Mouse (Mus musculus): ENCODE results near the gene Itgav. TPM values are rescaled to one million over a fixed set of nuclear protein-coding genes. Genes with fewer than 3 reads are reported as not detected.

Gene Itgav
- 8.5 and 18.2 TPM in 2 replicates for polyA plus RNA-seq (2012; rRNA removed)

DNA sequence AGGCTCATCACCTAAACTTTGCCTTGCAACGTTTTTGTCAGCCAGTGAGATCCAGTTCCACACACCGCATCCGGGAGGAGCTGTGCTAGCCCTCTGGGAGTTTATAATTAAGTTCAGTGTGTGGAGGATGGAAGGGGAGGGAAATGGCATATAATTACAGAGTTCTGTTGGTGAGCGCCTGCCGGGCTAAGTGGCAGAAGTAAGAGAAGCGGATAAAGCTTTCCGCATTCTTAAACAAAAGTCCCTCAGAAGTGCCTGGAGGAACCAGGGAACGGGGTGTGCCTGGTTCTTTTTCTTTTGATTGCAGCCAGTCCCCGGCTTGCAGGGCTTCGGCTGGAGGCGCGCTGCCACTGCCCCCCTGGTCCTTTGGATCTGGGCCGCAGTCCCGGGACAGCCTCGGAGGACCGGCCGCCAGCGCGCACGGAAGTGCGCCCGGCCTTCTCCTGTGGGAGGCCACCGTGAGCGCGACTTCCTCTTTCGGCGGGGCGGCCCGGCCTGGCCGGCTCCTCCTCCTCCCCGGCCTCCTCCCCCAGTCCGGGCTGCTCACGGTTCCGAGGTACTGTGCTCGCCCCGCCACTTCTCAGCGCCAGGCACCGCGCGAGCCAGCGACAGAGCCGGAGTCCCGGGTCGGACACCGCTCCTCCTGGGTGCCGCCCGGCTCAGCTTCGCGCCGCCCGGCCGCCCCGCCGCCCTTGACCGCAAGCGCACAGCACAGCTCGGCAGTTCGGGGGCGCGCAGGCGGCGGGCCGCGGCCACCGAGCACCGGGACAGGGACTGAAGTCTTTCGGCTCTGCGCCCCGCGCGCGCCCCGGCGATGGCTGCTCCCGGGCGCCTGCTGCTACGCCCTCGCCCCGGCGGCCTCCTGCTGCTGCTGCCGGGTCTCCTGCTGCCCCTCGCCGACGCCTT lies at the start of gene Itgav:
Itgav (plus strand) TSS at position 477 of the 906 bp plus-strand sequence.
- DNase-seq (ENCODE audit: low read depth, low spot score): no peak

DNA sequence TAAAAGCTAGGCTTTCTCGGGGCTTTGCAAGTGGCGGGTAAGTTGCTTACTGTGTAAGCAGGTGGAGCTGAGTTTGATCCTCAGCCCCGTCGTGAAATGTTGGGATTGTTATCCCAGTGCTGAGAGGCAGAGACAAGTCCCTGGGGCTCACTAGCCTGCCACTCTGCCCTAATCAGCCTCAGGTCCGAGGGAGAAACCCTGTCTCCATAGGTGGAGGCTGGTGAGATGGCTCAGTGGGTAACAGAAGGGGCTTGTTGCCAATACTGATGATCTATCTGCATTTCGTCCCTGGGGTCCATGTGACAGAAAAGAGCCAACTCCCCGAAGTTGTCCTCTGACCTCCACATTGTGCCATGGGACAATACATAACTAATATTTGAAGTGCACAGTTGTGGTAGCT lies 49.8 kb upstream of the Itgav start:
- DNase-seq (ENCODE audit: low read depth, low spot score): no peak
- WGBS: 85% methylated on average over 7 of the region's 7 CpGs

More for the DNA sequence above, at the start of gene Itgav:
- WGBS: under 1% methylated on average over 84 of the region's 84 CpGs

DNA sequence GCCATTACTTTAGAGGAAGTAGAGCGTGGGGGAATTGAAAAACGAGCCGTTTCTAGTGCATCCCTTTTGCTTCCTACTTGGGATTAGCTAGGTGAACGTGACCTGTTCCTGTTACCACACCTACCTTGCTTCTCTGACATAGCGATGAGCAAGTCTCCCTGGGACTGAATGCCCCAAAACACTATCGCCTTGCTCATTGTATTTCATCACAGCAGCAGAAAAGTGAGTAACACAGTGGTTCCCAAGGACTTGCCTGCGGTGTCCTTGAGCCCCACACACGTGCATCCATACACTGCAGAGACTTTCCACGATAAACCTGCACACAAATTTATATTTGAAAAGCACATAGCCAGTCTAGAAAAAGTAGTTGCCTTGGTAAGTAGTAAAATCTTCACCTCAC lies 49.3 kb upstream of the Itgav start:
- WGBS: 92% methylated on average over 9 of the region's 9 CpGs
- DNase-seq (ENCODE audit: low read depth, low spot score): no peak

DNA sequence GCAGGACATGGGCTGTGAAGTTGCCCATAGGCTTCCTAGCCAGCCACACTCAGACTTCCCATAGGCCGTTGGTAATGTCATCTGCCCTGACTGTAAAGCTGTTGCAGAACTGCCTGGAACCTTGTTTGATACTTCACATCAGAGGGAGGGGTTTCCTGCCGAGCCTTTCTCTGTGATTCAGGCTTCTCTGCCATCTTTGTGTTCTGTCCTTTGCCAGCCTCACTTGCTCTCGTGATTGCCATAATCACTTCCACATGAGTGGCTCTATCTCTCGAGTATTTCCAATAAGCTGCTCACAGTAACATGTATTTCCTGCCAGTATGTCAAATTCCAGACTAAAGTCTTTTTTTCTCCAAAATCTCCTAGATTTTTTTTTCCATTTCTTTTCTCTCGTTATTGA lies 48.5 kb upstream of the Itgav start:
- WGBS: 62% methylated on average over 5 of the region's 5 CpGs
- no peak for DNase-seq (ENCODE audit: low read depth, low spot score)

DNA sequence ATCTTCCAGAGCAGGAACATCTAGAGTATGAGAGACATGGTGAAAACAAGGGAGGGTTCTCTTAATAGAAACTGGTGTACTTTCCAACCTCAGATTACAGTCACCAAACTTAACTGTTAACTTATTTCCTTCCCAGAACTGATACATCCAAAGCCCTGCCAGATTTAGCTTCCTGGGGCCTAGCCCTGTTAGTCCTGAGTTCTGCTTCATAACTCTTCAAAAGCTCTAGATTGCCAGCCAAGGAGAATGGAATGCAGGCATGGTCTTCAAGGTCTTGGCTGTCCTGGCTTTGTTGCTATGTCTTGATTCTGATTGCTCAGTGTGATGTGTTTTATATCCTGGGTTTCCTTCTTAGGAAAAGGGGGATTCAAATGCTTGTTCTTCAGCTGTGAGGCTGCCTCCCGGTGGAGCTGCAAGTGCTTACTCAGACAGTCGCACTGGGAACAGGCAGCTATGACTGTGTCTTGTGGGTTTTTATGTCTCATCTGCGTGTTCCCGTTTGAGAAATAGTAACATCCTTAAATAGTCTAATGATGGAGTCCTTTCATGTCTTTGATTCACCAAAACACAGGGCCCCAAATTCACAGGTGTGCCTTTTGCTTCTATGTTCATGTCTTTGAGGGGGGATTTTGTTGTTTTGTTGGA lies 47.8 kb upstream of the Itgav start:
- DNase-seq (ENCODE audit: low read depth, low spot score): no peak
- 74% methylated on average over 4 of the region's 4 CpGs for WGBS

DNA sequence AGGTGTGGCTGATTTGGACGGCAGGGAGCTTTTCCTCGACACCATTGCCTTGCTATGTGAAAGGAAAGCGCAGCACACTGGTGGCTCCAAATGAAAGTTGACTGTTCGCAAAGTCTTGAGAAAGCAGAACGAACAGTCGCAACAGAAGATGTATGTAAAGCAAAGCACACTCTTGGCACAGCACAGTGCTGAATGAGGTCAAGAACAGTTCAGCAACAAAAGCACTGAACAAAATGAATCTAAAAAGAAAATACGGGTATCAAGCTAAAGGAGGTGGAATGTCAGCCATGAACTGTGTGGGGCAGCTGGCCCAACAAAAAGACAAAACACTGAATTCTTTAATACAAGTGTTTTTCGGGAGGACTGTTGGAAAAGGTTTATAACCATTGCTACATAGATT lies 42.9 kb upstream of the Itgav start:
- DNase-seq (ENCODE audit: low read depth, low spot score): no peak
- 67% methylated on average over 8 of the region's 8 CpGs for WGBS

DNA sequence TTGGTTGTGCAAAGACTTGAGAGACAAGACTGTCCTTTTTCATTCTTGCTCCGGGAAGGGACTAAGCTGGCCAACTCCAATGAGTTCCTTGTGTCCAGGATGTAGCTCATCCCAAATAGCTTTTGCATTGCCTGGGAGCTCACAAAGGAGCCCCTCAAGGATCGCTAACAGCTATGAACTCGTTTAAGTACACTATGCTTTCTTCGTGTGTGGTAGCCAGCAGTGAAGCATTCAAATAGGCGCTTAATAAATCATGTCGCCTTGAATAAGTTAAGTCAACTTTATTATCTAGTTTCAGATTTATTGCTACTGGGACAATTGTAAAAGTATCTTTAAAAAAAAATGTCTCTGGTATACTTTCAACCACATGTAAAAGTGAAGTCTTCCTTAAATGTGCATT lies 42.4 kb upstream of the Itgav start:
- 39% methylated on average over 6 of the region's 6 CpGs for WGBS

DNA sequence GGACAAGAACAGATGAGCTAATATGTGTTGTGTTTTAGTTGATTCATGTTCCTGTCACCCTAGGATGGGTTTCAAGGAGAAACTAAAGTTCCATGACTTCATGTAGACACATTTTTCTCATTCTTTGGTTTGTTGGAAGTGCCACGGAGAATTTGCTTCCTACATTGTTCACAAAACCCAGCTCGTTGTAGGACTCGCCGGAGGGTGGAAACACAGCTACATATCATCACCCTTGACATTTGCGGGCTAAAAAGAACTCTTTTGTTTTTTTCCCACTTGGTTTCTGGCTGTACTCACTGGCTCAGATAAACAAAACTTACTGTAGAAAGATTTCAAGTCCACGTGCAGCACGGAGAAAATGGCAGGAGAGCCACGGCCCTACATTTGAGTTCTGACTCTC lies 41.9 kb upstream of the Itgav start:
- WGBS: 53% methylated on average over 8 of the region's 8 CpGs
- no peak for DNase-seq (ENCODE audit: low read depth, low spot score)

More for the DNA sequence above, 42.4 kb upstream of the Itgav start:
- no peak for DNase-seq (ENCODE audit: low read depth, low spot score)

DNA sequence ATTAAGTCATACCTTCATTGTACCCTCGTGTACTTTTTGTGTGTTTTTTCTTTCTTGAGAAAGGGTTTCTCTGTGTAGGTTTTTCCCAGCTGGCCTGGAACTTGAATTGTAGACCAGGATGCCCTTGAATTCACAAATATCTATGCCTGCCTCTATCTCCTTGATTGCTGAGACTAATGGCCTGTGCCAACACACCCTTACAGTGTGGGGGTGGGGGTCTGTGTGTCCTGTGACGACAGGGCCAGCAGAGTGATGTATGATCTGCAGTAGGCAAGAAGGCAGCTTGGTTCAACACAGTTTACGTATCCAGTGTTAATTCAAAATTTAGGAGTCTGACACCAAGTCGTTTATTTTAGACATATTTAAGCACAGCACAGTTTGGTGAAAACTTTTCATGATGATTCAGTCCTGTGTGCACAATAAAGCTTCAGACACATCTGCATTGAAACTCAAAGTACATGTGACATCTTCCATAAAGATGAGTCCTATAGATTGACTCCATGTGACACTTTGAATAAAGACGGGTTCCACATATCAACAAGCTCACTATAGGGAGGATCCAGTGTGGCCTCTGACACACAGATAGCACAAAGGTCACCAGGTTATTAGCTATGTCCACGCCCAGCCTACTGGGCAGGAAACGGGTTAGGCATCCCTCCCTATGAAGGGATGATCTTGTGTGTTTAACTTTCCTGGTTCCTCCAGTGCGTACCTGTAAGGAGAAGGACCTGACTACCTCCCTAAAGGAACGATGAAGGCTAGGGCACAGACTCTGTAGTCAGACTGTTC lies 40.3 kb upstream of the Itgav start:
- WGBS: 57% methylated on average over 9 of the region's 9 CpGs
- no peak for DNase-seq (ENCODE audit: low read depth, low spot score)

DNA sequence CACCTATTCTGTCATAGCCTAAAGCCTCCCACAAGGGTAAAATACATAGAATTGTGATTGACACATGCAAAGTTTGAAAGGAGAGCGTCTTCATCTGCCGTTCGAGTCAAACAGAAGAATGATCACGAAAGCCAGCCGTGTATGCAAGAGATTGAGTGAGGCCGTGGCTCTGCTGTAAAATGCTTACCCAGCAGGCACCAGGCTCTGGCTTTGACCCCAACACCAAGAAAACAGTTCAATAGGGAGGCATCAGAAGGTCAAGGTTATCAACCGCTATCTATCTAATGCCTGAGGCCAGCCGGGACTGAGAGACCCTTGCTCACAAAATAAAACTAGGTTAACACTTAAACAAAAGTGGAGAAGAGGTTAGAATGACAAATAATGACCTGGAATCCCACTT lies 39.5 kb upstream of the Itgav start:
- 81% methylated on average over 8 of the region's 8 CpGs for WGBS
- DNase-seq (ENCODE audit: low read depth, low spot score): no peak

DNA sequence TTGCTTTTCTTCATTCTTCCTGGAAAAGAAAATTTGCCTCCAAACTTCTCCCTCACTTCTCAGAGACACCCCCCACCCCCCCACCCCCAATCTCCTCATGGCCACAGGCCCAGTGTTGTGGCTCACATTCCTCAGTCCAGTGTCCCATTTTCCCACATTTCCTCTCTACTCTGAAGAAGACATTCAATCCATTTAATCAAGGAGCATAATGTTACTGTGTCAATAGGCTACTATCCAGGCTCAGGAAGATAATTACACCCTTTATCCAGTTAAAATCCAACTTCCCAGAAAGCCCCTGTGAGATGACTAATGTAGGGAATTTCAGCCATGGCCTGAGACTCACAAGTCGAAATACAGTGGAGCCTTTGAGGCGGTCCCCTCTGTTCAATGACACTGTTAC lies 33.8 kb upstream of the Itgav start:
- DNase-seq (ENCODE audit: low read depth, low spot score): no peak
- WGBS: 73% methylated on average over 2 of the region's 2 CpGs

DNA sequence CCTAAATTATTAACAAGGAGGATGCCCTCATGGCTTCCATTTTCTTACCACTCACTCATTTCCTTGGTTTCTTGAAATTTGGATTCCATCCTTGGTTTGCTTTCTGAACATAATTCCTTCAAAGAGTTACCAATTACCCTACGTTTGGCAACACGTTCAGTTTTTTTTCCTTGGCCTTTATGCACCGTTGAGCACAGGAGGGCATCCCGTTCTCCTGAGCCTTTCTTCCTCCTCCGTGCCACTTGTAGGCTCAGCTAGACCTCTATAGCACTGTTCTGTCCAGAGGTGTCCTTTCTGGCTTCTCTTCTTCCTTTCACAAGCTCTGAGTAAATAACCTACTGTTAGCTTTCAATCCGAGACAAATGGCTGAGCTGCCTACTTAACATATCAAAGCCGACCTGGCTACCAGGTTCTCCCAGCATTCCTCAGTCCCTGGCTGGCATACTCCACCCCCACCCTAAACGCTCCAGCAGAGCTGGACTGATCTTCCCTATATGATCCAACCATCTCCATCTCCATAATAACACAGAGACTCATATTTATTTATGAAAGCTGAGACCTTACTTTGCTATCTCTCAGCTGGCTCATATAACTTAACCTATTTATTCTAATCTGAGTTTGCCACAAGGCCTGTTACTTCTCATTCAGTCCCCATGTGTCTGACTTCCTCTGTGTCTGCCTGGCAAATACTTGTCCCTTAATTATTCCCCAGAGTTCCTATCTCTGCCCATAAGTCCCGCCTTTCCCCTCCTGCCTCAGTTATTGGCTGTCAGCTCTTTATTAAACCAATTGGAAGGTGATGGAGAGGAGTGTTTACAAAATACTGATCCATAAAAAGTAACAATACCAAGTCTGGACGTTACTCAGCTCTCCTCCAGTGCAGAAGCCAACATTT lies 31.3 kb upstream of the Itgav start:
- no peak for DNase-seq (ENCODE audit: low read depth, low spot score)
- WGBS: 48% methylated on average over 10 of the region's 10 CpGs

DNA sequence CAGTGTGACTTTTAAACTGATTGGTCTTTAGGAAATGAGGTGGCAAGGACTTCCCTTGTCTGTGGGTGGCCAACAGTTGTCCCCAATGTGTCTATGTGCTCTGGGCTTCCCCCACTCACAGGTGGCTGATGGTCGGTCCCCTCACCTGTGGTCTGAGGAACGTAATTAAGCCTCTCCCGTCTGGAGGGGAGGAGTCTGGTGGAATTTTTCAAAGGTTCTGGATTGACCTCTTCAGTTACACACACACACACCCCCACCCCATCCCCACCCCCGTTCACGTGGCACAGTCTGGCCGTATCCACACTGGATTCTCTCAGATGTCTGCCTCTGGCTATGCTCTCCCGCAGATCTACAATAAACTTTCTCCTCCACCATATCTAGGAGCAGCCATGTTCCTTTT lies 30.1 kb upstream of the Itgav start:
- DNase-seq (ENCODE audit: low read depth, low spot score): no peak
- WGBS: 54% methylated on average over 7 of the region's 7 CpGs

DNA sequence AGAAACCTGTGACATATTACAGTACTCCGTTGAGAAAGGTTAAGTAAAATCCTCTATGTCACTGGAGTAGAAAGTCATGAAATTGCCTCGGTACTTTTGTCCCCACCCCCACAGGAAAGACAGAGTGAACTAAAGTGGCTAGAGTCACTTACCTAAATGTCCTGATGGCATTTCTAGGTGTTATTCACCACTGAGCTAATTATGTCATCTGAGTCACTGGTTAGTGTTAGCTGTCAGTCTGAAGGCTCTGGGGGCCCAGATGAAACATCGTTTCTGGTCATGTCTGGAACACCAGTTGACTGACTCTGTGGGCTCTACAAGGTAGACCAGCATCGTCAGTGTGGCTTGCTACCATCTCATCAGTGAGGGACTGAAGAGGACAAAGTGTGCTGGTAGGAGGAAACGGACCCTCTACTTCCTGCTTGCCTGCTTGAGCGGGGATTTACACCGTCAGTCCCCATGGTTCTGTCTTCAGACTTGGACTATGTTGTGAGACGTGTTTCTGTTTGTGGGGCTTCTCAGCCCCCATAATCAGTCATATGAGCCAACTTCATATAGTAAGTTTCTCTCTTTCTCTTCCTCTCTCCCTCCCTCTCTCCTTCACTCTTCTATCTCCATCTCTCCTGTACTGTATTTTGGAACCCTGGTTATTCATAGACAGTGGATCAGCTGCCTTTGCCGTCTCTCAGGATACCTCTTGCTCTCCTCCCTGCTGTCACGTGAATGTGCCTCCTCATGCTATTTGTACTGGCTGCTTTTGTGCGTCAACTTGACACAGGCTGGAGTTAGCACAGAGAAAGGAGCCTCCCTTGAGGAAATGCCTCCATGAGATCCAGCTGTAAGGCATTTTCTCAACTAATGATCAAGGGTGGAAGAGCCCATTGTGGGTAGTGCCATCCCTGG lies 28.6 kb upstream of the Itgav start:
- no peak for DNase-seq (ENCODE audit: low read depth, low spot score)
- 74% methylated on average over 11 of the region's 11 CpGs for WGBS

DNA sequence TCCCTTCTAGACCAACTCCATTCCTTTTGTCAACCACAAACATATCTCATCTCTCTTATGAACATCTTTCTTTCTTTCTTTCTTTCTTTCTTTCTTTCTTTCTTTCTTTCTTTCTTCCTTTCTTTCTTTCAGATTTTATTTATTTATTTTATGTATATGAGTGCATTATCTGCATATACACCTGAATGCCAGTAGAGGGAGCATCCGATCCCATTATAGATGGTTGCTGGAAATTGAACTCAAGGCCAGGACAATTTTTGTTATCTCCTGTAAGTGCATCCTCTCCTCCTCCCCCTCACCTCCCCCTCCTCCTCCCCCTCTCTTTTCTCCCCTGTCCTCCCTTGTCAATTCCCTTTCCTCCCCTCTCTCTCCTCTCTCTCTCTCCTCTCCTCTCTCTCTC lies 25.7 kb upstream of the Itgav start:
- WGBS: 71% methylated on average over 1 of the region's 1 CpGs
- no peak for DNase-seq (ENCODE audit: low read depth, low spot score)

DNA sequence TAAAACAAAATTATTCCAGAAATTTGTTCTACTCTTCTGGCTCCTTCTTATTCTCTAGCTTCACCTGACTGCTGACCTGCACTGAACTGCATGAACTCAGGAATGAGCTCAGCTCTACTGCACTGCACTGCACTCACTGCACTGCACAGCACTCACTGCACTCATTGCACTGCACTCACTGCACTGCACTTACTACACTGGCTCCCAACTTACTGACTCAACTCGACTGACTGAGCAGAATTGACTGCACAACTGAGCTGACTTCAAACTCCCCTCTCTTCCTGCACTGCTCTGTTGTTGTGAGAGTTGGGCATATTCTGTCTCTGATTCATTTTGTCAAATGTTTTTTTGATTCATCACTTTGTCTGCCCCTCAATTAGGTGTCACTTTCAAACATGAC lies 24.9 kb upstream of the Itgav start:
- WGBS: 37% methylated on average over 1 of the region's 1 CpGs

DNA sequence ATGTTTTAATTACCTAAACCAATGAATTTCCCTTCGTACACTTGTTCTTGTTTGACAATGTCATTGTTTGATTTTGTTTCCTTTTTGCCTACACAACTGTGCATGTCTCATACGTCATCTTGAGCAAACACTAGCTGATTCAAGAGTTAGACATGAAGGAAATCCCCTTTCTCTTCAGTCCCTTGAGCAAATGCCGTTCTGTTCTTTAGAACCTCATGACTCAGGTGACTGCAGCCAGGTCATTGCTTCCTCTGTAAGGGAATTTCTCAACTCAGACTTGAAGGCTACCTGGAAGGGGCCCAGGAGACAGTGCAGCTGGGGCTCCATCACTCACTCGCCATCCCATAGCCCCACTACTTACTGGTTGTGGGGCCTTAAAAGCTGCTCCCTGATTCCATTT lies 23.5 kb upstream of the Itgav start:
- 38% methylated on average over 4 of the region's 4 CpGs for WGBS

More for the DNA sequence above, 24.9 kb upstream of the Itgav start:
- DNase-seq (ENCODE audit: low read depth, low spot score): no peak

DNA sequence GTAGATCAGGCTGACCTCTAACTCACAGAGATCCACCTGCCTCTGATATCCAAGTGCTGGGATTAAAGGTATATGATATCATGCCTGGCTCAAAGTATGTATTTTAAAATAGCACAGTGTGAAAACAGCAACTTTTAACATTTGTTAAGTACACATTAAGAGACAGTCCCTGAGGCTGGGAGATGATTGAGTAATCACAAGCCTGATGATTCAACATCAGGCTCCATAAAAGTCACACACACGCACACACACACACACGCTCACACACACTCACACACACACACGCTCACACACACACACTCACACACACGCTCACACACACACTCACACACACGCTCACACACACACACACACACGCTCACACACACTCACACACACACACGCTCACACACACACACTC lies 21.8 kb upstream of the Itgav start:
- no peak for DNase-seq (ENCODE audit: low read depth, low spot score)
- WGBS: 84% methylated on average over 7 of the region's 7 CpGs

More for the DNA sequence above, 23.5 kb upstream of the Itgav start:
- no peak for DNase-seq (ENCODE audit: low read depth, low spot score)

Data from large intestine, adult 2 months (tissue).